Mouse (Mus musculus) megakaryocyte progenitor cell, adult 5-6 weeks (primary cell): ENCODE measurements around the gene Miga1. TPM values are rescaled to one million over a fixed set of nuclear protein-coding genes. Genes with fewer than 3 reads are reported as not detected.
"Not testable (repeated sequence)": the region's sequence is repeated elsewhere in the genome, so short reads cannot be mapped to it uniquely, and the experiment has no call there.

Source experiments
- ATAC-seq: replicated peaks from 2 replicates; pipeline ENCODE4 v1.8.0; 2016; ENCODE audit warnings: mild to moderate bottlenecking, moderate TSS enrichment, inconsistent platforms; ENCODE audit not compliant: poor library complexity
- total RNA-seq, 2 experiments: library from RNA; stranded (forward) in 1 of 2; stranded (reverse) in 1 of 2; fragments of 157-497, 149-512 nt in 1 of 2; fragments of 200-1000 nt in 1 of 2; gene quantifications; 2 replicates each; pipeline versions ENCODE4 v1.2.3 to v1.2.4; 2015 to 2017

Gene Miga1
- total RNA-seq, 2 experiments from 2014 or later = 20.4 to 25.9 TPM

- ATAC-seq = no peak
These were observed 8.1 kb downstream of the Miga1 start for GRCm38 (mm10) chr3:152332104-152332503.

- ATAC-seq = no peak
These were observed 18.3 kb downstream of the Miga1 start for GRCm38 (mm10) chr3:152321765-152322547.

- peak; percentile 73 for ATAC-seq
These were observed 19.1 kb downstream of the Miga1 start for GRCm38 (mm10) chr3:152320972-152321645.

- peak; percentile 24; the same call in 1 of the 2 replicates for ATAC-seq
These were observed 23.6 kb downstream of the Miga1 start for GRCm38 (mm10) chr3:152316447-152317173.

- peak; percentile 100 for ATAC-seq
These were observed 24.6 kb downstream of the Miga1 start for GRCm38 (mm10) chr3:152315613-152316012.

GRCm38 (mm10) chr3:152314666-152315065, 25.5 kb downstream of the Miga1 start:
- not testable (repeated sequence) for ATAC-seq

GRCm38 (mm10) chr3:152309250-152309645, 31.0 kb downstream of the Miga1 start:
- peak; percentile 35 for ATAC-seq

- ATAC-seq = peak; percentile 68
These were observed 31.5 kb downstream of the Miga1 start for GRCm38 (mm10) chr3:152308485-152309249.

- no peak for ATAC-seq
These were observed 34.2 kb downstream of the Miga1 start for GRCm38 (mm10) chr3:152305971-152306370.

- ATAC-seq = no peak
These were observed 35.1 kb downstream of the Miga1 start for GRCm38 (mm10) chr3:152305080-152305479.

- no peak for ATAC-seq
These were observed 36.0 kb downstream of the Miga1 start for GRCm38 (mm10) chr3:152304093-152304815.

GRCm38 (mm10) chr3:152302991-152303390, 37.2 kb downstream of the Miga1 start:
- ATAC-seq = no peak

GRCm38 (mm10) chr3:152300376-152301337, 39.5 kb downstream of the Miga1 start:
- ATAC-seq = peak; percentile 42; the same call in 1 of the 2 replicates

- ATAC-seq = no peak
These were observed 44.3 kb downstream of the Miga1 start for GRCm38 (mm10) chr3:152295896-152296295.

GRCm38 (mm10) chr3:152294400-152294799, 45.8 kb downstream of the Miga1 start:
- ATAC-seq = no peak

GRCm38 (mm10) chr3:152293530-152294181, 46.6 kb downstream of the Miga1 start:
- no peak for ATAC-seq

- ATAC-seq = no peak
These were observed 48.3 kb downstream of the Miga1 start for GRCm38 (mm10) chr3:152291895-152292294.

- ATAC-seq = no peak
These were observed 49.9 kb downstream of the Miga1 start for GRCm38 (mm10) chr3:152290175-152290798.
